Mouse (Mus musculus) gastrocnemius, postnatal 14 days (tissue): Measurements from ENCODE around the gene Zfp451. TPM values are rescaled to one million over a fixed set of nuclear protein-coding genes. Genes with fewer than 3 reads are reported as not detected.
"Not testable (repeated sequence)": the region's sequence is repeated elsewhere in the genome, so short reads cannot be mapped to it uniquely, and the experiment has no call there.

Source experiments
- DNase-seq: peaks from one replicate; pipeline ENCODE4 v3.0.0; 2021; ENCODE audit warnings: mixed read lengths
- intact Hi-C: fragments of 180-260 bp; cut with DNase I; formaldehyde crosslinking; loops from one replicate; pipeline ENCODE4 v1.15.1; 2025; ENCODE audit warnings: low total_unique reads
- total RNA-seq, 2 experiments: library from RNA; stranded (reverse); gene quantifications; 2 replicates each; pipeline ENCODE4 v1.2.3; 2021

Gene Zfp451
- total RNA-seq, 2 experiments from 2014 or later: 14.1 TPM

DNA sequence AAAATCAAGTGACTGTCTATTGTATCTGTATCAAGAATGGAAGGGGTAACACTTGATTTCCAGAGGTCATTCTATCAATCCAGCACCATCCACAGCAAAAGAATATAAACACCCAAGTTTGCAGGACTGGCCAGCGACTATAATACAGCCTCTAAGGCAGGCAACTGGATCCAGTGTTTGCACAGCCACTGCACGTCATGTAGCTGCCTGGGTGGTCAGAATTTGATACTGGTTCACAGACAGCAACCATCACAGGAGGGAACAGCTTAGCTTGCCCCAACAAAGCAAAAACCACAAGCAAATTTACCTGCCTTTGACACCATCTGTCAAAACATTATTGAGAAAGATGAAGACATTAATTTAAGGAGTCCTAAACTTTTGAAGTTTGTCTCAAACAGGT is 50.6 kb downstream of the Zfp451 start:
- intact Hi-C loops: no loop called here
- DNase-seq: no peak

DNA sequence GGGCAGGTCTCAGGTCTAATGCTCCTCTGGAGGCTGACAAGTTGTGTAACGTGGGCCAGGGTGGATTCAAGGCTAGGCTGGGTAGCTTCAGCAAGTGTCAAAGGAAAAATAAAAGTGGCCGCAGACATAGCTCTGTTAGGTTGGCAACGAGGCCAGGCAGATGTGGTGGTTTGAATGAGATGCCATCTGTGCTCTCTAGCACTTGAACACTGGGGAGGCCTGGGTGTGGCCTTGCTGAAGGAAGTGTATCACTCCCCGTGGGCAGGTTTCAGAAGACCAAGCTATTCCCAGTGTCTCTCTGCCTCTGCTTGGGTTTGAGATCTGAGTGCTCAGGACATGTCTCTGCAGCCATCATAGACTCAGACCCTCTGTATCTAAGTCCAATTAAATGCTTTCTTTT is 55.9 kb downstream of the Zfp451 start:
- intact Hi-C loops: no loop called here
- DNase-seq: no peak

DNA sequence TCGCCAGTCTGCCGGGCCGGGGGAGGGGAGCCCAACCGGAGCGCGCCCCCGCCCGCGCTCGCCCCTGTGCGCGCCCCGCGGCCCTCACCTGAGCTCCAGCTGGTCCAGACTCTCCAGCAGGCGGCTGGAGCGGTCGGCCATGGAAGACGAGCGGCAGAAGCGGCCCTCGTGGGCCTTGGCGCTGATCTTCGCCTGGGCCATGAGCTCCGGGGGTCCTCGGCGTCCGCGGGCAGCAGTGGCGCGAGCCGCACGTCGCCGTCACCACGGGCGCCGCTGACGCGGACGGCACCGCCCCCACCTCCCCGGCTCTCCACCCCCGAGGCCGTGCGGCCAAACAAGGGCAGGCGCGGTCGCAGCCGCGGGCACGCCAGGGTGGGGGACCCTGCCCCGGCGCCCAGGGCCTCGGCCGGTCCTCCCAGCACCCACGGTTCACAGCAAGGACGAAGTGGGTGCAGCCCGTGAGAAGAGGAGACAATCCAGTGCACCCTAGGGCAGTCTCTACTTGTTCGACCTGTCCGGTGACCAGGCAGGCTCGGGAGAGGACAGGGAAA is 56.8 kb downstream of the Zfp451 start, which contains the start of gene Bag2:
Gene Bag2 (minus strand): TSS at position 305 of the 551 bp plus-strand sequence.
- peak; percentile 68 for DNase-seq

DNA sequence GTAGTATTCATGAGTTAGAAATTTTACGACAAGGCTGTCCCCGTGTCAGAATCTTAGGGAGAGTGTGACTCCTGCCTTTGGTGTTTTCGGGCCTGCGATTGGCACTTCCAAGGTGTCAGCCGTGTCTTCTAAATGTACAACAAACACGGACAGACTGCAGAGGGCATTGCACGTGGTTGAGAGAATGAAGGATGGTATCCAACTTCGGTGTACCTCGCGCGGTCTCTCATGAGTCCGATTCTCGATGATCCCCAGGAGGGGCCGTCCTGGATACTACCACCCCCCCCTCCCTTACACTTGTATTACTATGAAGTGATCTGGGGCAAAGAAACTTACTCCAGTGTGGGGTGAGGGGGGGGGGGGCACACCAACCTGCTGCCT is 57.4 kb downstream of the Zfp451 start:
- no peak for DNase-seq
- intact Hi-C loops: no loop called here

More for the DNA sequence above, 56.8 kb downstream of the Zfp451 start, which contains the start of gene Bag2:
- intact Hi-C loops: no loop called here

DNA sequence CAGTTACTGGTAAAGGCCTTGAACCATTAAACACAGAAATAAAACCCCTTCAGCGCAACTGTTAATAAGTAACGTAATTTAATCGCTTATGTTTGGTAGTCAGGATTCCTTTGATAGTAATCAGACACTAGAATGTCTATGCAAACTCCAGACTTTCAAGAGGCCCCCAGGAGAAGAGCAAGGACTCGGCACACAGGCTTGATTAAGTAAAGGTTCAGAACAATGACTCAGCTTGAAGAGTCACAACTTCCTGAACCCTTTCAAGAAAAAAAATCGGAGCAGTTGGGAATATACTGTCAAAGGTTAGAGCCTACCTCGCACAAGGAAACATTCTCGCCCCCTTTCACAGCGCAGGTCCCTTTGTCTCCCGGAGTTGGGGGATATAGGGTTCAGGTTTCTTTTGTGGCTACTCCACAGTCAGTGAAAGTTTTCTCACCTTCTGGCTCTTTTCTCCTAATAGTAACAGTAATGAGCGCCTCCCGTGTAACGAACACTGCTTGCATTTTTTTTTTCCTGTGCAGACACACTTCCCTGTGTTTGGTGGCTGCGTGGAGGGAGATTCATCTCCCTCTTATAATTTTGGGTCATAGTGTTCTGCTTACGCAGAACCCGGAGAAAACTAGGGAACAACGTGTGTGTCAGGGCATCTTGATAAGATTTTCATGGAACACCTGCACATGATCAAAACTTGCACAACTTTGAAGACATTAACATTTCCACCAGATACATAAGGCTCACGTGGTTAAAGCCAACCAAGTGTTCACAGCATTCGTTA is 58.0 kb downstream of the Zfp451 start:
- intact Hi-C loops: no loop called here
- no peak for DNase-seq

DNA sequence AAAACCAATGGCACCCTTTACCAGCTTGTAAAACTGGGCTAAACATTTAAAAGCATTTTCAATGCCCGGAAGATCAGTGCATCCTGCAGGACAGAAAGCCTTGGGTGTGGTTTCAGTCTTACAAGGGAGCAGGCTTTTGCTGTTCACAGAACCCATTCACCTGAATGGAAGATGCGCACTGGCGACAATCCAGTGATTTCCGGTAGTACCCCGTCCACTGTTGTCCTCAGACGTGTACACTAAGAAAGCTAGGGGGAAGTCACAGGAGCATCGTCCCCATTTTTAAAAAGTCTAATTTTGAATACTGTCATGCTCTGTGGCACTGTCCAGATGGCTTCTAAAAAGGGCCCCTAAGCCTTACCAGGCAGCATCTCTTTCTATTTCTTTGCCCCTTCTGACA is 58.6 kb downstream of the Zfp451 start:
- no peak for DNase-seq
- intact Hi-C loops: no loop called here

DNA sequence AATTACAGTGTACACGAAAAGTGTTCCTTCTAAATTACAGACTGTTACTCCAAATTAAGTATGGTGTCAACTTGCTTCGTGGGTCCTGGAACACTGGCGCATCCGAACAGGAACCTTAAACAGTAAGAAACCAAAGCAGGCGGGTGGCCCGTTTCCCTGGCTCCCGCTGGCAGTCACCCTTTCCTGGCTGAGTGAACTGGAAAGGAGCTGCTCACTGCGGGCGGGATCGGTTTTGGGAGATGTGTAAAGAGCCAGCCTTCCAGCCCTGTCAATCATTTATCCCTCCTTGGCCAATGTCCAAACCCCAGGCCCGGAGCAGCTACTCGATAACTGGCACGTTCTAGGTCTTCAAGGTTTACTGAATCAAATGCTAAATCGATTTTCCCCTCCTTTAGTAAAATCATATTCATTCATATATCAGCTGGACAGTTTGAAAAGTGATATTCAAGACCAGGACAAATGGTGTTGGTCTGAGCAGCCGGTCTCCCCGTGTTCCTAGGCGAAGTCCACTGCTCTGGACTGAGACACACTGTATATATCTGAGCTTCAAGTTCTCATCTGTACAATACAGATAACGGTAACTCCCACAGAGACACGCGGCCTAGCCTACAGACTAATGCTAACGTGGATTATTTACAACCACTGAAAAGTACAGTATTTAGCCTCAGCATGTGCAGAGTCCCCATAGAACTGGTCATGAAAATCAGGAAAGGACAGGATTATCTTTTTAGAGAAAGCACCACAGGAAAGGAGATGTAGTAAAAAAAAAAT is 59.2 kb downstream of the Zfp451 start:
- peak; percentile 42 for DNase-seq
- intact Hi-C loops: no loop called here

DNA sequence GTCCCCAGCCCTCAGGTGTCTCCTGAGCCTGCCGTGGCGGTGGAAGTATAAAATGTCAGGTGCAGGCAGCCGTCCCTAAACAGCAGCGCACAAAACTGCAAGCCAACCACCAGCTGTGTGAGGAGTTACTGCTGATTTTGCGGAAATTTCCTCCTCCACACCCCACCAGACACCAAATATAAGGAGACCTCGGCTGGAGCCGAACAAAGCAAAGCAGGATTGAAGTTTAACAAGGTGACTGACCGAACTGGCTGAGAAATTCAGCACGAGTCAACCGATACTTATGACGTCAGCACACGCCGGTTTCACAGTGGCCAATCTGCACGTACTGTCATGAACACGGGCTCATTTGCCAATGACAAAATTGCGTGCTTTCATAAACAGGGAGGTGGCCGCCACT is 60.3 kb downstream of the Zfp451 start:
- intact Hi-C loops: no loop called here
- DNase-seq: no peak

DNA sequence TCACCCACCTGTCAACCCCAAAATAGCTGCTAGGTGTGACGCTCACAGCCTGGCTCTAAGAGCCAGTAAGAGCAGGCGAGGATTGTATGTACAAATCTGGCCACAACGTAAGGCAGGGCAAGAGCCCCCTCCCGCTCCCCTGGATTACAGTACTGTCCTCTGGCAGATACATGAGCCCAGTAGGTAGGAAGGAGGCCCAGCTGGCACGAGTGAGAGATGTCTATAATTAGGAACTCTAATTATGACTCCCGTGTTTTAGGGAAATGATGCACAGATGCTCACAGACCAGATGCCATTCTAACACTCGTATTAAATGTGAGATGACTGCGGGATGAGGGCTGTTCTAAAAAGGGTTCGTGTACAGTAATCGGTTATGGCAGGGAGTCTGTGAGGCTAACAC is 63.1 kb downstream of the Zfp451 start:
- intact Hi-C loops: no loop called here
- no peak for DNase-seq

DNA sequence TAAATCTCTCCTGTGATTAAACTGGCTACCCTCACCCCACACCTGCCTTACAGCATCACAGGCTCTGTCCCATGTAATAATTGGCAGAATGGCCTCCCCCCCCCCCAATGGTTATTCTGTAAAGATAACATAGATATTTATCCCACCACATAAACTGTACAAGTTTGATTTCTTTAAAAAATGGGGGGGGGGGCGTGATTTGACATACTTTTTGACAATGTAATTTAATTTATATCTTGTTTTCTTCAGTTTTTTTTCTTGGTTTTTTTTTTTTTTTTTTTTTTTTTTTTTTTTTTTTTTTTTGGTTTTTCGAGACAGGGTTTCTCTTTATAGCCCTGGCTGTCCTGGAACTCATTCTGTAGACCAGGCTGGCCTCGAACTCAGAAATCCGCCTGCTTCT is 64.7 kb downstream of the Zfp451 start:
- DNase-seq, intact Hi-C loops: not testable (repeated sequence)

DNA sequence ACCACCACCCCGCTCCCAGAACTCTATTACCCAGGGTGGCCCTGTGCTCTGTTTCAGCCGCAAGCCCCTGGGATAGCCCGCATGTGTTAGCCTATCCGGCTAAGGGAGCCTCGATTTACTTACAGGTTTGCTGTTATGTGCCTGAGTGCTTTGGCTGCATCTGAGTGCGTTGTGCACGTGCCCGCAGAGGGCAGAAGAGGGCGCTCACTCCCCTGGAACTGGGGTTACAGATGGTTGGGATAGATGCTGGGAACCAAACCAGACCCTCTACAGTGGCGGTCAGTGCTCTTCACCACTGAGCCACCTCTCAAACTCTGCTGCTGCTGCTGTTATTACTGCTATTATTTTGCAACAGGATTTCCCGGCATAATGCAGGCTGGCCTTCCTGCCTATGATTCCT is 65.3 kb downstream of the Zfp451 start:
- no peak for DNase-seq
- intact Hi-C loops: no loop called here

DNA sequence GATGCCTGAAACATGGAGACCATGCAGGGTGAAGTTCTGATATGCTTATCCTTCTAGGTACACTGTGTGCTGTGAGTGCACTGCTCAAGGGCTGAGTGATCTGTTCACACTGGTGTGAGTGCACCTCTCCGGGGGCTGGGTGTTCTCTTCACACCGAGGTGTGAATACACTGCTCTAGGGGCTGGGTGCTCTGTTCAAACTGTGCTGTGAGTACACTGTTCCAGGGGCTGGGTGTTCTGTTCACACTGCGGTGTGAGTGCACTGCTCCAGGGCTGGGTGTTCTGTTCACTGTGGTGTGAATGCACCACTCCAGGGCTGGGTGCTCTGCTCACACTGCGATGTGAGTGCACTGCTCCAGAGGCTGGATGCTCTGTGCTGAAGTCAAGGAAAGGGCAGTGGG is 68.5 kb downstream of the Zfp451 start:
- DNase-seq: no peak
- intact Hi-C loops: no loop called here

DNA sequence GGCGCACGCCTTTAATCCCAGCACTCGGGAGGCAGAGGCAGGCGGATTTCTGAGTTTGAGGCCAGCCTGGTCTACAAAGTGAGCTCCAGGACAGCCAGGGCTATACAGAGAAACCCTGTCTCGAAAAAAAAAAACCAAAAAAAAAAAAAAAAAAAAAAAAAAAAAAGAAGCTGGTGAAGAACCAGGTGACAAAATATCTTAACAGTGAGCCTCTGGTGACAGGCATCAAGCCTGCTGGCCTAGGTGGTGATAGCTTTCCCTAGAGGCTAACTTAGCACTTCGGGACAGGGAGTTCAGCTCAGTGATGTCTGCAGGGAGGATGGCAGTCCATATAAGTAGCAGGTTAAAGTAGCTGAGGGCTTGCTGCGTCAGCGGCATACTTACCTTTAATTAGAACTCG is 69.6 kb downstream of the Zfp451 start:
- DNase-seq, intact Hi-C loops: not testable (repeated sequence)

DNA sequence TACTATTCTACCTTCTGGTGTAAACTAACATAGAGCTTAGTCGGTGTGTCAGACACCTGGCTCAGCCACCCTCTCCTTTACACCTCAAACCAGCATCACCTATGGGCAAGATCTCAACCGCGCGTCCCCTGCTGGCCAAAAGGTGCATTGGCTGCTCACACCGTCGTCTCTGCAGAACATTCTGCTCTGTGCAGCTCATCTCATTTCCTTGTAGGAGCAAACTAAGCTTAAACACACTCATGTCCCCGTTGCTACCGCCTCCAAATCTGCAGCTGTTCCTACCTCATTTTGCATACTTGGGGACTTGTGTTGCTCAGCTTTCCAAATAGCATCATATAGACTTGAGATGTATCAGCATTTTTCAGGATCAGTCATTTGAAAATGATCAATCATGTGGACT is 71.5 kb downstream of the Zfp451 start:
- intact Hi-C loops: no loop called here
- DNase-seq: no peak

DNA sequence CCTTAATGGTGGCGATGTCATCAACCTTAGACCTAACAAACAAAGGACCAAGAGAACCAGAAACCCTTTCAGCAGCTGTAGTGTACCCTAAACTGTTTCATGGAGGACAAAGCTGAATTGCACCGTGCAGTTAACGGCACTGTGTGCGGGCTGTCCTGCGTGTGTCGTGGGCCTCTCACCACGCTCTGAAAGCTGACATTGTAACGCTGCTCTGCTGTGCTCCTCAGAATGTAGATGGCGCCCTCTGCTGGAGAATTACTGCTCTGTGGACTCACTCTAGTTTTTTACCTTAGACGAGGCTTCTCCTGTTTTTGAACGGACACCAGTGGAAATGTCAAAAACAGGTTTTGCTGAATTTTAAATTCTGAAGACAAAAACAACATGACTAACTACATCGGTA is 75.1 kb downstream of the Zfp451 start:
- DNase-seq: peak; percentile 81
- intact Hi-C loops: loop anchor here (5.0 kb wide), 2 partner anchors 57 to 72 kb away; partner anchors contain the start of gene Prim2

DNA sequence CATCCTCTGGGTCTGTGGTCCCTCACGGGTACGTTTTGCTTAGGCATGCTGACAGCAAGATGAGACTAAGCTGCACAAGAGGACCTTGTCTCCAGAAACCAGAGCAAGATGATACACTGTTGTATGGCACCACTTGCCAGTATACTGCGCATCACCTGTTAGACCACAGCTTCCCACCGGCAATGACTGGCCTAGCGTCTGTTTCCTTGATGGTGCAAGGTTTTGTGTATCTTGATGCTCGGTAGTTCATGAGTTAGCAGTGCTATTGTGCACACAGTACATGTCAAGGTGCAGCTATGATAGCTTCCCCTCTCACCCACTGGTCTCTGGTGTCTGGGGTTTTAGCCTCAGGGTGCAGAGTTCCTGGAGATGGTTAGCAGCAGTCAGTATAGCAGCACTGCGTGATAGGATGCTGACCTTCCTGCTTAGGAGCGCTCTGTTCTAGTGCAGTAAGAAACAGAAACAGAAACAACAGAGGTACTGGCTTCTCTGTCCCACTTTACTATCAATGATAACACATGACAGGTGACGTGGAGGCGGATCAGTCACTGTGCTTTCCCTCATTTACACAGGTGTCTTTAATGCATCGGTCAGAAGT is 75.6 kb downstream of the Zfp451 start:
- intact Hi-C loops: loop anchor here (5.0 kb wide), 2 partner anchors 56 to 71 kb away; partner anchors contain the start of gene Prim2
- DNase-seq: no peak

DNA sequence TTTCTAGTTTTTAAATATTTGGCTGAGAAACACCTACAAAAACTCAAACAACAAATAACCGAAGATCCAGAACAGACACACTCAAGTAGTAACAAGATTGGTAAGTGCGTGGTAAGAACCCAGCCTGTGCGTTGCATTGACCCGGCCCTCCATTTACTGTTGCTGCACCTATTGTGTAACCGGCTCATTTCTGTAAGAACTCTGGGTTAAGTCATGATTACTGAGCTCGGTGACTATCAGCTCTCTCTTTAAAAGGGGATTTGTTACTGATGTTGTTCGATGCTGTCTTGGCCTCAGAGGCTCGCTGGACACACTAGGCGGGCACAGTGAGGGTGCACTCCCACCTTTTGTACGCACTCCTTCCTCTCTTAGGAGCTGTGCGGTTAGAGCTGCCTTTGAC is 76.1 kb downstream of the Zfp451 start:
- DNase-seq: no peak
- intact Hi-C loops: loop anchor here (5.0 kb wide), 2 partner anchors 56 to 71 kb away; partner anchors contain the start of gene Prim2

DNA sequence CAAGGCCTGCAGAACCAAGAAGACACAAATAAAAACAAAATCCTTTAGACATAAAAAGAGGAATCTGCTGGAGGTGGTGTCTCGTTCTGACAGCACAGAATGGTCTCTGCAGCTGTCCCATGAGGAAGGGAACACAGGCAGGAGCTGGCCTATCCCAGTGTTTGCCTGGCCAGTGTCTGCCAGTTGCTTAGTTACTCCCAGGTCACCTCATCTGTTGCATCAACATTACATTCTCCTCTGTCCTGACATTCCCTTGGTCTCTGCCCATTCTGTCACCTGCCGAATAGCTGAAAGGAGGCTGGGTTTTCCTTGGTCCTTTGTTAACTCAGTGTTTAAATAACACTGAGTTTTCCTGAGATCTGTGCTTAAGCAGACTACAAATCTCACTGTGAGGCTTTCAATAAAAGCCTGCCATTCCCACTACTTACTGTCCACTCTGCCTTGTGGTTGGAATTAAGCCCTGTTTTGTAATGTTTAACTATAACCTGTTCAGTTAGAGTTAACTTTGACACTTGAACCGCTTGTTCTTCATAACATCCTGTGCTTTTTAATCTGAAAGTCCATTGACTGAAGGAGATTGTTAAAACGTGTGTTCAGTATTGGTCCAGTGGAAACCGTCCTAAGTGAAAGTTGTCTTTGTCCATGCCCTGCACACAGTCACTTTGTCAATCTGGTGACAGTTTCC is 80.3 kb downstream of the Zfp451 start:
- intact Hi-C loops: no loop called here
- DNase-seq: no peak

DNA sequence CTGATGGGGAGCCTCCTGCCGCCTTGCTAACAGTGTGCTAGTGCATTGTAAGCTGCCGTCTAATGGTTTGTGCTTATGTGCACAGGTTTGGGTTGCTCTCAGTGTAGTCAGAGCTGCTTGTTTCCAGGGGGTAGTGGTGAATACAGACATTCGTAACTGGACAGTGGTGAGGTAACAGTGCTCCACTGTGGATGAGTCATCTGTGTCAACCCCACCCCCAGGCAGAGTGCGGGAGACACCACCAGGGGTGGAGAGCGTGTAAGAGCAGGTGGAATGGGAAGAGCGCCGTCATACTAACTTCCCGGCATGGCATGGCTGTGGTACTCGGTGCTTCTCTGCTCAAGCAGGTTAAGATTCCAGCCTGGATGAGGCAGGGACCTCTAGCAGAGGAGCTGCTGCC is 81.4 kb downstream of the Zfp451 start:
- no peak for DNase-seq
- intact Hi-C loops: no loop called here

DNA sequence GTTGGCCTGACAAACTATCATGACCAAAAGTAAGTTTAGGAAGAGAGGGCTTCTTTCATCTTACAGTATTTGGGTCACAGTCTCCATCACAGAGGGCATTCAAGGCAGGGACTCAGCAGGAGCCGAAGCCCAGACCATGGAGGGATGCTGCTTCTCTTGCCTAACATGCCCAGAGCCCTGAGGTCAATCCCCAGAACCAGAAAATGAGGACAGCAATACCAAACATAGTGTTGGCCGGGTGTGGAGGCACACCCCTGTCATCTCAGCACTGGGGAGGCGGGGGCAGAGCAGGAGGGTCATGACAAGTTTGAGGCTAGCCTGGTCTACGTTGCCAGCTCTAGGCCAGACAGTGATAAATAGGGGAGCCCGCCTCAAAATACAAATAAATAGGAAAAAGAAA is 89.3 kb downstream of the Zfp451 start:
- intact Hi-C loops: no loop called here
- DNase-seq: no peak
